Mouse (Mus musculus) CH12.LX (cell line): ENCODE data around the gene Tbc1d9. TPM values are rescaled to one million over a fixed set of nuclear protein-coding genes. Genes with fewer than 3 reads are reported as not detected.
"Not testable (repeated sequence)": the region's sequence is repeated elsewhere in the genome, so short reads cannot be mapped to it uniquely, and the experiment has no call there.

Experiments
- DNase-seq: peaks from one replicate; pipeline ENCODE4 v3.0.0-alpha.2; 2013; ENCODE audit errors: extremely low read depth
- H3K27ac ChIP-seq: 2 replicates; pipeline ENCODE4 v1.5.1; 2012; ENCODE audit warnings: low read depth, mild to moderate bottlenecking, control low read depth, moderate library complexity; ENCODE audit not compliant: insufficient read depth
- H3K27me3 ChIP-seq: replicated peaks from 2 replicates; pipeline ENCODE3; 2012; ENCODE audit warnings: inconsistent platforms
- H3K36me3 ChIP-seq, 2 experiments: replicated peaks in 1 of 2; 2 replicates each; pipeline versions ENCODE3 to v1.6.1; 2012; ENCODE audit warnings: inconsistent platforms in 1 of 2, low read length in 1 of 2, mild to moderate bottlenecking in 1 of 2, mixed read lengths in 1 of 2, moderate library complexity in 1 of 2; ENCODE audit not compliant: control insufficient read depth in 1 of 2, insufficient read depth in 1 of 2
- H3K4me1 ChIP-seq, 2 experiments: 2 replicates each; pipeline ENCODE4 v1.6.1; 2012; ENCODE audit warnings: inconsistent platforms in 1 of 2, moderate library complexity in 1 of 2; ENCODE audit not compliant: insufficient read depth in 2 of 2, control insufficient read depth in 1 of 2
- H3K4me2 ChIP-seq: 2 replicates; pipeline ENCODE4 v1.6.1; 2012; ENCODE audit warnings: low read depth, mild to moderate bottlenecking, control low read depth; ENCODE audit not compliant: poor library complexity, insufficient read depth, severe bottlenecking
- H3K4me3 ChIP-seq, 3 experiments: fragments of 150-350 bp in 1 of 3; sonication (generic) in 1 of 3; replicated peaks in 1 of 3; 2 replicates each; pipeline versions ENCODE3 to v1.5.1; 2011 to 2012; ENCODE audit warnings: low read depth in 2 of 3, low read length in 2 of 3, mild to moderate bottlenecking in 2 of 3, moderate library complexity in 2 of 3, control low read depth in 1 of 3, improper control_type of control experiment in 1 of 3, inconsistent platforms in 1 of 3, mixed read lengths in 1 of 3; ENCODE audit not compliant: poor library complexity in 1 of 3
- H3K79me2 ChIP-seq: replicated peaks from 2 replicates; pipeline ENCODE4 v1.6.1; 2012; ENCODE audit warnings: mild to moderate bottlenecking, moderate library complexity; ENCODE audit not compliant: control insufficient read depth, poor library complexity, insufficient read depth, severe bottlenecking; ENCODE audit errors: extremely low read depth
- H3K9ac ChIP-seq: 2 replicates; pipeline ENCODE4 v1.6.1; 2012; ENCODE audit warnings: low read depth, mild to moderate bottlenecking, control low read depth, moderate library complexity; ENCODE audit not compliant: insufficient read depth
- H3K9me3 ChIP-seq: replicated peaks from 2 replicates; pipeline ENCODE3; 2012; ENCODE audit warnings: low read length, inconsistent platforms, mixed read lengths
- CHD1 ChIP-seq: IDR thresholded peaks from 2 replicates; pipeline ENCODE4 v1.6.1; 2012; ENCODE audit warnings: low read depth, low read length, improper control_type of control experiment, inconsistent platforms
- CHD2 ChIP-seq: IDR thresholded peaks from 2 replicates; pipeline ENCODE4 v1.6.1; 2011; ENCODE audit warnings: low read length, improper control_type of control experiment
- CTCF ChIP-seq, 2 experiments: IDR thresholded peaks in 1 of 2; conservative IDR thresholded peaks in 1 of 2; 2 replicates each; pipeline ENCODE4 v1.5.1; 2011 to 2012; ENCODE audit warnings: low read depth in 2 of 2, low read length in 2 of 2, improper control_type of control experiment in 1 of 2, inconsistent platforms in 1 of 2, mild to moderate bottlenecking in 1 of 2, moderate library complexity in 1 of 2
- E2F4 ChIP-seq: IDR thresholded peaks from 2 replicates; pipeline ENCODE4 v1.6.1; 2011; ENCODE audit warnings: low read depth, low read length, improper control_type of control experiment; ENCODE audit not compliant: insufficient replicate concordance
- ELF1 ChIP-seq: IDR thresholded peaks from 2 replicates; pipeline ENCODE4 v1.6.1; 2014; ENCODE audit warnings: low read depth, mild to moderate bottlenecking, inconsistent platforms, low read length, improper control_type of control experiment
- EP300 ChIP-seq: IDR thresholded peaks from 2 replicates; pipeline ENCODE4 v1.6.1; 2011; ENCODE audit warnings: low read length, improper control_type of control experiment
- JUND ChIP-seq: conservative IDR thresholded peaks from 2 replicates; pipeline ENCODE4 v1.6.1; 2011; ENCODE audit warnings: low read depth, low read length, improper control_type of control experiment
- MAX ChIP-seq: IDR thresholded peaks from 2 replicates; pipeline ENCODE4 v1.6.1; 2011; ENCODE audit warnings: low read length, improper control_type of control experiment
- MEF2A ChIP-seq: IDR thresholded peaks from 2 replicates; pipeline ENCODE4 v1.6.1; 2014; ENCODE audit warnings: low read depth, mild to moderate bottlenecking, inconsistent platforms, low read length, improper control_type of control experiment, borderline replicate concordance
- MXI1 ChIP-seq: IDR thresholded peaks from 2 replicates; pipeline ENCODE4 v1.6.1; 2011; ENCODE audit warnings: mild to moderate bottlenecking, low read depth, low read length, improper control_type of control experiment
- NRF1 ChIP-seq: IDR thresholded peaks from 2 replicates; pipeline ENCODE4 v1.6.1; 2014; ENCODE audit warnings: low read depth, mild to moderate bottlenecking, inconsistent platforms, low read length, improper control_type of control experiment, moderate library complexity
- RCOR1 ChIP-seq: conservative IDR thresholded peaks from 2 replicates; pipeline ENCODE4 v1.6.1; 2012; ENCODE audit warnings: low read depth, mild to moderate bottlenecking, inconsistent platforms, low read length, improper control_type of control experiment
- SIN3A ChIP-seq: IDR thresholded peaks from 2 replicates; pipeline ENCODE4 v1.6.1; 2012; ENCODE audit warnings: low read length, improper control_type of control experiment, inconsistent platforms
- SMC3 ChIP-seq: IDR thresholded peaks from 2 replicates; pipeline ENCODE4 v1.6.1; 2011; ENCODE audit warnings: low read depth, low read length, improper control_type of control experiment
- TCF12 ChIP-seq: IDR thresholded peaks from 2 replicates; pipeline ENCODE4 v1.6.1; 2014; ENCODE audit warnings: low read depth, mild to moderate bottlenecking, inconsistent platforms, low read length, improper control_type of control experiment
- USF1 ChIP-seq: IDR thresholded peaks from 2 replicates; pipeline ENCODE4 v1.6.1; 2014; ENCODE audit warnings: low read depth, mild to moderate bottlenecking, inconsistent platforms, low read length, improper control_type of control experiment
- ZKSCAN1 ChIP-seq: IDR thresholded peaks from 2 replicates; pipeline ENCODE4 v1.6.1; 2012; ENCODE audit warnings: low read depth, inconsistent platforms, low read length, improper control_type of control experiment, borderline replicate concordance
- ZMIZ1 ChIP-seq: IDR thresholded peaks from 2 replicates; pipeline ENCODE4 v1.6.1; 2012; ENCODE audit warnings: low read depth, mild to moderate bottlenecking, inconsistent platforms, low read length, improper control_type of control experiment
- ZNF384 ChIP-seq: IDR thresholded peaks from 2 replicates; pipeline ENCODE4 v1.6.1; 2012; ENCODE audit warnings: low read depth, low read length, improper control_type of control experiment, inconsistent platforms
- dilution Hi-C: fragments of 300-500 bp; cut with MboI; formaldehyde crosslinking; loops from 2 replicates; pipeline ENCODE4 v1.14.3; 2020; ENCODE audit warnings: low sequenced_read_pairs; ENCODE audit not compliant: extremely low pct_unique_long_range_greater_than_20kb, extremely low pct_ligation_motif_present
- in situ Hi-C: fragments of 300-500 bp; cut with MboI; formaldehyde crosslinking; loops from 3 replicates; pipeline ENCODE4 v1.14.3; 2019; ENCODE audit warnings: low sequenced_read_pairs, low pct_ligation_motif_present, low pct_unique_long_range_greater_than_20kb, mixed read lengths
- polyA plus RNA-seq: library from polyadenylated mRNA; unstranded; fragments of >175 nt; gene quantifications from 2 replicates; pipeline ENCODE4 v1.2.1, GENCODE M21; 2012; ENCODE audit warnings: low read depth; ENCODE audit not compliant: insufficient read length
- total RNA-seq, 2 experiments: library from RNA; depleted of rRNA; stranded (reverse); fragments of 300-350 nt in 1 of 2; fragments of >200 nt in 1 of 2; gene quantifications; 2 replicates each; pipeline ENCODE4 v1.2.3; 2012 to 2014

Tbc1d9 gene
- total and polyA plus RNA-seq, 3 experiments = 1.3 to 5.0 (median 1.6) TPM

- H3K9ac ChIP-seq = no peak overlapping the region
- H3K4me2 ChIP-seq = no peak overlapping the region
- dilution Hi-C loops = no loop called here
- peaks cover 0 to 7% of the 10 kb centered on the region in 2 experiments for H3K36me3 ChIP-seq
- H3K79me2 ChIP-seq = no peaks in the 10 kb centered on the region
- in situ Hi-C loops = no loop called here
- no peak for DNase-seq
- TF ChIP-seq SMC3 (no peak), USF1 (no peak), MAX (no peak), ELF1 (no peak), CHD2 (no peak), ZKSCAN1 (no peak), EP300 (no peak), CHD1 (no peak), CTCF (conservative IDR thresholded peaks at IDR 0.05 in 1 of 2, IDR thresholded peaks at IDR 0.05 in 1 of 2; ENCODE audit: low read depth in 2 of 2, low read length in 2 of 2) (no peak), E2F4 (no peak), TCF12 (no peak), ZNF384 (no peak), MXI1 (no peak), ZMIZ1 (no peak), RCOR1 (no peak), MEF2A (no peak), SIN3A (no peak), NRF1 (no peak), JUND (no peak)
- no peaks in the 10 kb centered on the region for H3K4me1 ChIP-seq
- no peak overlapping the region for H3K27ac ChIP-seq
- H3K4me3 ChIP-seq = no peak overlapping the region
- H3K9me3 ChIP-seq = no peaks in the 10 kb centered on the region
- no peaks in the 10 kb centered on the region for H3K27me3 ChIP-seq
Measured at GRCm38 (mm10) chr8:83309836-83310235, 144.7 kb downstream of the Tbc1d9 start.

- in situ Hi-C loops, H3K27ac ChIP-seq, H3K79me2 ChIP-seq, H3K4me3 ChIP-seq, H3K9me3 ChIP-seq, H3K4me2 ChIP-seq, H3K27me3 ChIP-seq, dilution Hi-C loops, DNase-seq, H3K9ac ChIP-seq, H3K4me1 ChIP-seq: not testable (repeated sequence)
- peaks cover 18 to 43% of the 10 kb centered on the region in 2 experiments for H3K36me3 ChIP-seq
Measured at GRCm38 (mm10) chr8:83315084-83315483, 149.9 kb downstream of the Tbc1d9 start.
